Mouse (Mus musculus): Measurements from ENCODE around the gene Nacc2. TPM values are rescaled to one million over a fixed set of nuclear protein-coding genes. Genes with fewer than 3 reads are reported as not detected.

Gene Nacc2
- total RNA-seq, 2 experiments from 2014 or later, result 13.4 to 14.5 TPM

DNA sequence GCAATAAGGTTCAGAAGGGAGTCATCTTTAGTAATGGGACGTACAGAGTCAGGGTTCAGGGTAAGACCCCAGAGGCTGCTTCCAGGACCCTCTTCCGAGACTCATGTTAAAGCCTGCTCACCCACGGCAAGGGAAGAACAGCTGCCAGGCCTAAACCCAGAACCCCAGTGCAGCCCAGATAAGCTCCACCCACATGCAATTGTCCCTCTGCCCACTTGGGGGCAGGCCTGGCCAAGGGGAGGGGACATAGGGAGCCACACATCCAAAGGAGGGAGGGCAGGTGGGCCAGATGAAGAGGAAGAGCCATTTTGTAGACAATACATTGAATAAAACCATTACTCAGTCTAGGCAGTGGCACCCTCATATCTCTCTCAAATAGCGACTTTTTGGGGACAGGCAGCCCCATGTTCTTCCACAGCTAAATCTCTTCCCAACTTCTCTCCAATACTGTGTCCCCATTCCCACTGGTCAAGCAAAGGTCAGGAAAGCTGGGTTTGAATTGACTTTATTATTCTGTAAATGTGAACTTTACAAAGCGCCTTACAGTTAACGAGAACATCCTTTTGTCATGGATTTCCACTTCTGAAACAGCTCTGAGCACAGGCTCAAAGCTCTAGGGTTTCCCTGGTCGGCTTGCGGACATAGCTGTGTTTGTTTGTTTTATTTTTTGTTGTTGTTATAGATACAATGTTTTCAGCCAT lies 67.8 kb downstream of the Nacc2 start:
- peak; percentile 65 for DNase-seq

DNA sequence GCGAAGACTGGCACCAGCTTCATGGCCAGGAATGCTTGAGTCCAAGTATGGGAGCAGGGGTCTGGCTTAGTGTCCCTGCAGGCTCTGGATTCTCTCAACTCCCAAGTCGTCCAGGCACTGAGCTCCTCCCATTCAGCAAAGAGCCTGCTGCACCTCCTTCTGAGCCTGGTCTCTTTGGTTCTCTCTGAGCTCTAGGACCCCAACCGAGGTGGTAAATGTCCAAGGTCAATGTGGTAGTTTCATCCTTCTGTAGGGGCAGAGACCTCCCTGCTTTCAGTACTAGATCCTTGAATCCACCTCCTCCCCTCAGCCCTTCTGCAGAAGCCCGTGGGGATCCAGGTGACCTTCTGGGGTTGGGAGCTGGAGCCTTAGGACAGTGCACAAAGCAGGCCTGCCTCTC lies 70.2 kb downstream of the Nacc2 start:
- no peak for DNase-seq

DNA sequence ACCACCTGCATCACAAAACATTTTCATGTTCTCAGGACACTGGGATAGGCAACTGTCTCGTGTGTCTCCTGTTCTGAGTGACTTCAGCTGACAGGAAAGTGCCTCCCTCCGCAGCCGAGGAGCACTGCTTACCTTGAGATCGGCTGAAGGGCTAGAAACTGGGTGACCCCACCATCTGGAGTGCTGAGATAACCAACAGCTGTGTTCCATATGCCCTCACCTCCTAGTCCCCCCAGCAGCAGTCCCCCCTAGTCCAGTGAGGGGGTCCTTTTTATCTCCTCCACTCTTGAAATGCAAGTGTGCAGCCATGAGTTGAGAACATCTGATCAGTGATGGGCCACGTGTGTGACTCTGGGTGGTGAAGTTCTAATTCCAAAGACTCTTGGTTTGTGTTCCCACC lies 74.2 kb downstream of the Nacc2 start:
- no peak for DNase-seq

DNA sequence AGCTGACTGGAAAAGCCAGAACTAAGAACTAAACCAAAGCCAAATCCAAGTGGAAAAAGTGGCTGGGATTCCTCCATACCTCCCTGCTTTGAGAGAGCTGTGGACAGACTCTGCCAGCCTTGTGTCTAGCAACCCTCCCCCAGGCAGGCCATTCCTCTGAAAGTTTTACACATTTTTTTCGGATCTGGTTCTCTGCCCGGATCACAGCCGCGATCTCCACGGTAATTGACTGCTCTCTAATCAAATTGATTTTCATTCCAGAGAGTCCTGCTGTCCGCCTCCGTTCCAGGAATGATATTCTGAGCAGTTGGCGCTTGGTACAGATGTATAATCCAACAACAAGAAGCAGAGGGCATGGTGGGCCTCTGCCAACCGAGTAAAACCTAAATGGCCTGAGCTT lies 78.8 kb downstream of the Nacc2 start:
- DNase-seq, result no peak

DNA sequence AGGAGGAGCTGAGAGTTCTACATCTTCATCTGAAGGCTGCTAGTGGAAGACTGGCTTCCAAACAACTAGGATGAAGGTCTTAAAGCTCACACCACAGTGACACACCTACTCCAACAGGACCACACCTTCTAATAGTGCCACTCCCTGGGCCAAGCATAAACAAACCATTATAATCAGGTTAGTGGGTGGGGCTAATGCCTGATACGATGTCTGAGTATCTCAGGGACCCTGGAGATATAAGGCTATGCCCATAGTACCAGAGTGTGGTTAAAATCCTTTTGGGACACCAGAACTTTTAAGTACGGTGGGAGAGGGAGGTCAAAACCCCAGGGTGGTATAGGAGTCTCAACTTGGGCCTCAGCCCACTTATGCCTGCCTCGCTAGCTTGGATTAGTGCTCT lies 80.4 kb downstream of the Nacc2 start:
- DNase-seq, result no peak

DNA sequence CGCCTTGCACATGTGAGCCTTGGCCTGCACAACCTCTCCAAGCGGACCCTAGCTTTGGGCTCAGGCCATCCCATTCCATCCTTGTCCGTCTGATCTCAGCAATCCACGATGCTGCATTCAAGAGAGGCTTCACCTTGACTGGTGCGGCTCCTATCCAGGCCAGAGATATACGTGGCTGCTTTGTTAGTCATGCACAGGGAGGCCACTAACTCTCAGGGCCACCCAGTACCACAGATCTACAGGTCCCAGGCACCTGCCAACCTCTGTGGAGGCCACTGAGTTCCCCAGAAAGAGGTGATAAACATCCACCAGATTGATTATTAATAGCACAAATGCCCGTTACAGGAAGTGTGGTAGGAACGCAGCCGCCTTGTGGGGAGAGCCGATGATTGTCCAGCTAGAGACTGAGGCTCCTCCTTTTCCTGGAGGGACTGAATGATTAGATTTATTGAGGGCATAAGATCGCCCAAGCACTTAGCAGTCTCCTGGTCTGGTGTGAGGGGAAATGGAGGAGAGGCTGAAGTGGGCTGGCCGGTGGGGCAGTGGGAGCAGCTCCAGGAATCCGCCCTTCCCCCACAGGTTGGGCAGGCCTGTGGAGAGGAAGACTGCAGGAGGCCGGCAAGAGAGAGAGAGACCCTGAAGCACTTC lies 81.7 kb downstream of the Nacc2 start:
- DNase-seq, result no peak

DNA sequence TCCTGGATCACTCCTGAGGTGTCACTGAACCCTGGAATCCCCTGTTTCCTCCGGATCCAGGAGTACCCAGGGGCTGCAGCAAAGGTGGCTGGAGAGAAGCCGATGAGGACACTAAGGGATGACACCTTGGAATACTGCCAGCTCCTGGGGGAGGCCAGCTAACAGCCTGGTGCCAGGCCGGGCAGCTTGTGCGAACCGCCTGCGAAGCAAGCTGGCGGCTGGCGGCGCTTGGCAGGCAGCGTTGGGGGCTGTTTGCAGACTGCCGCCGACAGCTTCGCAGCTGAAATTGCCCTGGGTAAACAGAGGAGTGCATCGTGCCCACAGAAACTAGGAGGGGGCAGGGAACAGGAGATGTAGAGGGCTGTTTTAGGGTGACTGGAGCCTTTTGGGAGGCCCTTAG lies 83.1 kb downstream of the Nacc2 start:
- peak; percentile 53 for DNase-seq

DNA sequence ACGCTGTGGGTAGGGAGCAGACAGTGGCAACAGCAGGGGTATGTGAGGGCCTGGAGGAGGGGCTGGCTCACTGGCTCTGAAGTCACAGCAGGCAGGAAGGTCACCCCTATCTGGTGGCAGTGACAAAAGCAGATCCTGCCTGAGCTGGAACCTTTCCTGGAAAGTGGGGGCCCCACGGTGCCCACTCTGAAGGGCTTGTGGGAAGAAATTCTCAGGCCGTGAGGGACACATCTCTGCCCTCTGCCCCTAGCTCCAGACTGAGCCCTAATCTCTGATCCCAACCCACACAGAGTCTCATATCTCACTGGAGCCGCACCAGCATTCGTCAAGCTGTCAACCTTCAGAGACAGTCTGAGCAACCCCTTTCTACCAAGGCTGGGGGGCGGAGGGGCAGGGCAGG lies 85.6 kb downstream of the Nacc2 start:
- DNase-seq, result no peak

DNA sequence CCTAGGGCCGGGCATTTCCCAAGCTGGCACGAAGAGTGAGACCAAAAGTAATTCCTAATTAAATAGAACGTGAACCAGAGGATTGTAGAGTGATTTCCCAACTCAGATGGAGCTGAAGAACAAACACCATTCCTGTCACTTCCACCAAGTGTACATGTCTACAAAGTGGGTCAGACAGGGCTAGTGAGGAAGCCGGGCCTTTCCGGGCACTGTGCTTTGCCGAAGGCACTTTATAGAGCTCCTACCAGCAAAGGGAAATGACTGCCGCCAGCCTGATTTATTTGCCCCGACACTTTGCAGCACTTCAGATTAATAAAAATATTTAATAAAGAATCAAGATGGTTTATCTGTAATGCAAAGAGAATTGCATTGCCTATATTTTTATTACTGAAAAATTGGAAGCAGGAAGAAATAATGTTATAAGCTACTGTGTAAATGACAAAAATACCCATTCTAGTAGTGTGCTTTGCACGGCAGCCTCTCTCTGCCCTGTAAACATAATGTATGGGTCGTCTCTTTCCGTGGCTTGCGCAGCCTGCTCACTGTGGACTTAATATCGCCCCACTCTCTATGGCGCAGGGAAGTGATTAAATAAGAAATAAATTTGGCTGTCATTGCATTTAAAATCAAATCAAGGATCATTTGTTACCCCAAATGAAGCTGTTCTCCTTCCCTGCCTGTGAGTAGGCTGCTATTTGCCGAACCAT lies 88.5 kb downstream of the Nacc2 start:
- no peak for DNase-seq

DNA sequence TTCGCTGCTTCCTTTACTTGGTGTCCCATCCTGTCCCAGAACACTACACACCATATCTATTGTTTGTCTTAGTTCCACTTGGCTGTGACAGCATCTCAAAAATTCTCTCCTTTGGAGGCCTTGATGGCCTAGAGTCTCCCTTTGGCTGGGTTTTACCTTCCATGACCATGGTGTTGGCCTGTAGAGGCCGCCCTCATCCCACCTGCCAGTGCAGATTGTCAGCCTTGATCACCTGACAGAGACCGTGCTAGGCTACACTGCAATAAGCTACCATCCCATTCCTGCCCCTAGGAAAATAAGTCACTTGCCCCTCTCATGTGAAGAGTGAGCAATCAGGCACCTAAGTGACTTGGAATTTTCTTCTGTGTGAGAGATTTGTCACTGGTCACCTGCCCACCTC lies 92.7 kb downstream of the Nacc2 start:
- DNase-seq, result no peak

DNA sequence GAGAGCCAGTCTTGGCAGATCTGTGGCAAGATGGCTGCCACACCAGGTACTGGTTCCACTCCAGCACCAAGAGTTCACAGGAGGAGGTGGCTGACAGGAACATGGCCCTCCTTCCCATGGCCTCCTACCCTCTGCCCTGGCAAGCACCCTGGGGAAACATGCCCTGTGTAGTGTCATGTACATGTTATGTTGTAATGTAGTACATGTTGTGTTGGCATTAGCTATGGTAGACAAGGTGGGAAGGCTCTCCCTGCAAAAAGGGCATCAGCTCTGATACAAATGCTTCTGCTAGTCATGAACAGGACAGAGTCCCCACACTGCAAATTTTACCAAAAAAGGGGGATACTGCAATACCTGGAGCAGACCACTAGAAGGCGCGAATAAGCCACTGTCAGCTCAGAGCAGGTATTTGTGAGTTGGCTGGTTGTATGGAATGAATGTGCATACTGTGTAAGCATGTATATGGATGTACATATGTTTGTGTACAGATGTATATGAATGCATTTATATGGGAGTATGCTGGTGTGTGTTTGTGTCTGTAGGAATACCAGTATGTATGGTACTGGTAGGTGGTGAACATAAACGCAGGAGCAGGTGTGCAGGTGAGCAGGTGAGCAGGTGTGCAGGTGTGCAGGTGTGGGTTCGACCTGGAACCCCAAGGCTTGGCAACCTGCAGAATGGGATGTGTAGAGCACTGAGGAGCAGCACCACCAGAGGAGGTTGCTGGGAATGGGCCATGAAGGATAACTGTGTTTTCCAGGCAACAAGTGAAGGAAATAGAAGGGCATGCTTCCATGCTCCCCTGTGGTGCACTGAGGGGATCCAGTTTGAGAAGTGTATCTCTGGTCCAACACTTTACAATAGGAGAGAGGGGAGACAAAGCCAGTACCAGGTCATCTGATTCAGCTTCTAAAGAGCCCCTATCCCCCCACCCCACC lies 98.6 kb downstream of the Nacc2 start:
- DNase-seq, result peak; percentile 20

DNA sequence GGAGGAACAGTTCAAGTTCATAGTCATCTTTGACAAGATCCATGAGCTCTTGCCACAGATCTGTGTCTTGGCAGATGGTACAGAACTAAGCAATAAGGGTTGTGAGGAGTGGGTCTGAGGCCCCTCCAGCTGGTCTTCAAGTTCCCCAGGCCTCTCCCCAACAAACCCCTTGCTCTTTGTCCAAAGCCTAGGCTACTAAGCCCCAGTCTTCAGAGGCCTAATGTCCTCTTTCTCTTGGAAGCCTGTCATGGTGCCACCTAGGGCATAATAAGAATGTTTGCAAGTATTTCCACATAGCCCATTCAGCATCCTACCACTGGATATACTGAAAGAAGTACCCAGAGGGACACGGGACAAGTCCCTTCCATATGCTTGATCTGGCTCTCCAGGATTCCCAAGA lies 100.4 kb downstream of the Nacc2 start:
- no peak for DNase-seq

DNA sequence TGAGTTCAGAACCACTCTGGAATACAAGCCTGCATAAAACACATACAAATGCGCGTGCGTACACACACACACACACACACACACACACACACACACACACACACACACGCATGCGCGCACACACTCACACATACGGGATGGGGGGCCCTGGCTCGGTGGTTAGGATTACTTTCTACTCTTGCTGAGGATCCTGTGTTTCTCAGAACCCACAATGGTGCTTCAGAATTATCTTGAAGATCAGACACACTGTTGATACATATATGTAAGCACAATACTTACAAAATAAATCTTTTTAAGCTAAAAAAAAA lies 100.8 kb downstream of the Nacc2 start:
- DNase-seq, result no peak

DNA sequence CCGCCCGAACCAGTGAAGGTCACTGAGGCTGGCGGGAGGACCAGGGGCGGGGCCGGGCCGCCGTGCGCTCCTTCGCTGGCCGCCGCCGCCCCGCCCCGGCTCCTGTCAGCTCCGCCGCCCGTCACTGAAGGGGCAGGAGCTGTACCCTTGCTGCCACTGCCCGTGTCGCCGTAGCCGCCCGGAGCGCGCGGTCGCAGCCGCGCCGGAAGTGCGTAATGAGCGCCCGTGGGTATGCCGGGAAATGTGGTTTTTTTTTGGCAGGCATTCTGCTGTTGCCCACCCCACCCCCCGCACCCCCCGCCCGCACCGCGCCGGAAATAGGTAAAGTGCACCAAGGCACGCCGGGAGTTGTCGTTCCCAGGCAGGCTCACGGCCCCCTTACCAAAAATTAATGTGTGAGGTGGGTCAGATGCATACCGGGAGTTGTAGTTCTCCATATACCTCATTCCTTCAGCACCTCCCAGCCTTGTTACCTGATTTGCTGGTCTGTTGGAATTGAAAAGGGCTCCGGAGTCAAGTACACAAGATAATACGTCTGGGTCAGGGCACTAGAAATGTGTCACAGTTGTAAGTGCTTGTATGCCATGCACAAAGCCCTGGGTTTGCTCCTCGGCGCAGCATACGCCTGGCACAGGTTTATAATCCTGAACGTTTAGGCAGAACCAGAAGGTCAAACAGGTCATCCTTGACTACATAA lies 101.3 kb downstream of the Nacc2 start, which contains the start of gene Ubac1:
Ubac1 (minus strand) TSS at position 187 of the 697 bp plus-strand sequence.
- DNase-seq, result peak; percentile 84

DNA sequence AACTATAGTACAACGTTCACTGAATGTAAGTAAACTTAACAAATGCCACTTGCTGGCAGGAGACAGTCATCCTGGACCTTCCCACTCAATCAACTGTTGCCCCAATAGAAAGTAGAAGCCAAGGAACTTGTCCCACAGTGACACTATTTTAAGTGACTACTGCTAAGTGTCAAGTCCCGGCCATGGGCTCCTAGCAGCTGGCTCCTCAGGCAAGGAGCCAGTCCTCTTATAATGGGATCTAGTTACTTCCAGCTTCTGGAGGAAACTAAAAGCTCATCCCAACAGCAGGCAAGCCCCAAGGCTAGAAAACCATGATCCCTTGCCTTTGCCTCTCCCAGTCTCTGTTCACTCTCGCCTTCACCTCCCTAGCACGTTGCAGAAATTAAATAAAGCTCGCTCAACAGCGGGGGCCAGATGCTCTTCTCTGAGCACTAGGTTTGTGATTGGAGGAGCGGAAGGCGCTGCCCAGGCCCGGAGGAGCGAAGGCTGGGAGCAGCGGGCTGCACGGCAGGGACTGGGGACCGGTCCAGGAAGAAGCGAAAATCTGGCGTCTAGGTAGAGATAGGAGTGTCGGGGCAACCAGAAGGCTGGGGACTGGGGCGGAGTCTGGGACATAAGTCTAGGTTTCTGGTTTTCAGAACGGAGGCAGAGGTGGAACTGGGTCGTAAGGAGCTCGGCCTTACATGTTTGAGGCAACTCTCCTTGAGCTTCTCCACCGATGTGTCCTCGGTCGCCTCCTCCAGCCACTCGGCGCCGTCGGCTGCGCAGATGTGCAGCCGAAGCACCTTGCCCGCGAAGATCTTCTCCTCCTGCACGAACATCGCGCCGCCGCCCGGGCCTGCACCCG lies 102.1 kb downstream of the Nacc2 start:
- DNase-seq, result peak; percentile 60

DNA sequence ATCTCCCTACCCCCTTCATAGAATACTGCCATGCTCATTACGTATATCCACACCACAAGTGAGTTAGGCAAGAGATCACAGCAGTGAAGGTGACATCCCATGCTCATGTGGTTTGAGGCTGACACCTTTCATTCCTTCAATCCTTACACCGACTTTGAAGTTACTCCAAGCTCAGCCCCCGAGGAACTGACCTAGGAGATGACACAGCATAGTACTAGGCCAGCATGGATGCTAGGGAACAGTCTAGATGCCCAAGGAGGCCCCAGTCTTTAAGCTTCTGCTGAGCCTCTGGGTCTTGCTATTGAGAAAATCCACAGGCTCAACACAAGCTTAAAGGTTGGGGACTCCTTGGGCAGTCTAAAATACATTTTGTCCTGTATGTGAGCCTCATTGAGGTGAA lies 103.1 kb downstream of the Nacc2 start:
- DNase-seq, result no peak

DNA sequence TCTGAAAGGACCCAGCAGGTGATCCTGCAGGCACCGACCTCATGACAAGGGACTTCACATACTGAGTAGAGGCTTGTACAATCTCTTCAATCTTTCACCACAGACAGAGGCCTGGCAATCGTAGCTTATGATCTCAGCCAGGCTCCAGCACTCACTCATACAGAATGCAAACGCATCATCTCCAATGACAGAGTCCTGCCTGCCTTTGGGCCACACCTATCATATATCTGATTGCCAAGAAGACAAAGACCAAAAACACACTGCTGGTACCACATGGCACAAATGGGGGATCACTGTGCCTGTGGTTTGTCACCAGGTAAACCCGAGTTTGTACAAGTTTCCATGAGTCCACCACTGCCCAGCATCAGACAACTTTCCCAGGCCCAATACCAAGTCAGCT lies 105.7 kb downstream of the Nacc2 start:
- no peak for DNase-seq

DNA sequence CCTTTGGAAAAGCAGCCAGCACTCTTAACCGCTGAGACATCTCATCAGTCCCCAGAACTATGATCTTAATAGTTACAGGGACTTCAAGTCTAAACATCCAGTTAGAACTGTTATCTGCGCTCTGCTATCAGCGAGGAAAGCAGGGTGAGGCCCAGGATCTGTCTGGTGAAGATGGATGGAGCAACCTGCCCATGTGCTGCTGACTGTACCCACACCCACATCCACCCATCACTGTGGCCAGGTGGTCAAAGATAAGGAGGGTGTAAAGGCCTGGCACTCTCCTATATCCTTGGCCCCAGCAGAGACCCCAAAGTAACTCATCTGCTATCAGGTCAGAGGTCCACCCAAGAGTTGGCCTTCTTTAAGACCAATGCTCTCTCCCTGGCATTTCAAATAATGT lies 109.3 kb downstream of the Nacc2 start:
- DNase-seq, result no peak

DNA sequence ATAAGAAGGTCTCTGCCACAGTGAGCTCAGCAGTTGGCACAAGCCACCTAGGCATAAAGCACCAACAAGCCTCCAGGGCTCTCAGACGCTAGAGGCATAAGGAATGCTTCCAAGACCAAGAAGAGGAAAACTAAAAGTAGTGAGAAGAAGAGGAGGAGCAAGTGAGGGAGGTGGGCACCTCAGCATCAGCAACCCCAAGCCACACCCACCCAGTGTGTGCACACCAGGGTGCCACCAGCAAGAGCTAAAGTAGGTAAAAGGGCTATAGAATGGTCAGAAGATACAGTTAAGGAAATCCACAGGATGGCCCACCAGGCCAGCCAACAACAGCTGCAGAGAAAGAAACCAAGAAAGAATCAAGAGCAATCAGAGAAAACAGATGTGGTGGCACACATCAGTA lies 111.6 kb downstream of the Nacc2 start:
- no peak for DNase-seq

Data from gastrocnemius, postnatal 10 days (tissue).